Mouse (Mus musculus) megakaryocyte, embryonic 14.5 days (primary cell): ENCODE results near the gene Sarnp.

ENCODE experiments used
- FLI1 ChIP-seq: IDR thresholded peaks from 2 replicates; pipeline ENCODE4 v1.6.1; 2012; ENCODE audit warnings: low read length, inconsistent platforms, mixed read lengths
- GATA1 ChIP-seq: IDR thresholded peaks from 3 replicates; pipeline ENCODE4 v1.6.1; 2012; ENCODE audit warnings: mixed read lengths, low read length, inconsistent platforms, borderline replicate concordance

GRCm38 (mm10) chr10:128817033-128817432, at the start of gene Sarnp:
- no peak for TF ChIP-seq GATA1
- no peak for TF ChIP-seq FLI1
